Mouse (Mus musculus): Measurements from ENCODE around the gene Opn4.

Gene Opn4

DNA sequence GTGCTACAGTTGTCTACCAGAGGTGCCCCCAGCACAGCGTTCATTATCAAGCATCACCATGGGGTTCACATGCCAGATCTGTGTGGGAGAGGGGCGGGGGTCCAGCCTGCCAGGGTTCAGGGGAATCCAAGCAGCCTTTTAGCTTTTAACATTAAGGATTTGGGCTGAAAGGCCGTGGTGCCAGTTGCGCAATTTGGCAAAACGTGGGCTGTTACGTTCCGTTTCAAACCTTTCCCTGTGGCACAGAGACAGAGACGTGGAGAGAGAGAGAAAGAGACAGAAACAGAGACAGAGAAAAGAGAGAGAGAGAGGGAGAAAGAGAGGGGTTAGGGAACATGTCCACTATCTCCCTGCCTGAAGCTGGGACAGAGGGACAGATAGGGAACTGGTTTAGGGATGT, 38.3 kb downstream of the Opn4 start:
- no peak for DNase-seq

DNA sequence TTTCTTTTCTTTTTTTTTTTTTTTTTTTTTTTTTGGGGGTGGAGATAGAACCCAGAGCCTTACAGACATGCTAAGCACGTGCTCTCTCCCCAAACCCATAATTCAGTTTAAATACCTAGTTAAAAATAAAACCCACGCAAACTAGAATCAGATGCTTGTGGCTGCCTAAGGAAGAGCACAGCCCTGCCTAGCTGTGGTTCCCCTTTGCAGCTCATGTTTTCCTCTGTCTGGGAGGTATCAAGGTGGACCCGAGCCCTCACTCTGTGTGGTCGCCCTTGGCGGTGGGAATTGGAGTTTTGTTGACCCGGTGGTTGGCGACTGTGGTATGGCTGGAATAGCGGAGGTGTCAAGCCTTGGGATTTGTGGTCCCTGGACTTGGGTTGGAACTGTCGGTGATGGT, 41.0 kb downstream of the Opn4 start:
- DNase-seq = no peak

DNA sequence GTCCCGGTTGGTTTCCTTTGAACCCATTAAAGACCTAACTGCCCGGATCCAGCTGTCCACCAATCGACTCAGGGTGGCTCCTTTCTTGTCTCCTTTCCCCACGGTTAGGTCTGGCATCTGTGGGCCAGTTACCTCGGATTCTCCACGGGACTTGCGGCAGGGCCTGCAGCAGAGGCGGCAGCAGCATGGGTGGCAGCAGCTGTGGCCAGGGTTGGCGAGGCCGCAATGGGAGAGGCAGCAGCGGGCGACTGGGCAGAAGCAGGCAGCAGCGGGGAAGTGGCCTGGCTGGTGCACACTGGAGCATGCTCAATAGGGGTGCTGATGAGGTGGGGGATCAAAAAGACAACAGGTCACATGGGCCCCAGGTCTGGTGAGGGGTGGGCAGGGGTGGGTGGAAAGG, 44.7 kb downstream of the Opn4 start:
- DNase-seq = no peak

DNA sequence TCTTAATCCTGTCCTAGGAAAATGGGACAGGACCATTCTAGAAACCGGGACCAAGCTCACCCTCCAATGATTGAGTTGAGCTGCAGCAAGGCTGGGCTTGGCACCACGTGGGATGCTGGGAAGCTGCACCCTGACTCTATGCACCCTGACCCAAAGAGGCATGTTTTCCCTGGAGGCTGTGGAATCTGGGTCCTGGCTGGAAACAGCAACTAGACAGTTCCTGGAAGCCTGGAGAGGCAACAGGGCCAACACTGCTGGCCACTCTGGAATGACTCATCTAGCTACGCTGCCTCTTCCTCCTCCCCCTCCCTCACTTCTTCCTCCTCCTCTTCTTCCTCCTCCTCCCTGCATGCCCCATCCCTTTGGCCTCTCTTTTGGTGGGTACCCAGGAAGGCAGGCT, 45.9 kb downstream of the Opn4 start:
- DNase-seq = no peak

DNA sequence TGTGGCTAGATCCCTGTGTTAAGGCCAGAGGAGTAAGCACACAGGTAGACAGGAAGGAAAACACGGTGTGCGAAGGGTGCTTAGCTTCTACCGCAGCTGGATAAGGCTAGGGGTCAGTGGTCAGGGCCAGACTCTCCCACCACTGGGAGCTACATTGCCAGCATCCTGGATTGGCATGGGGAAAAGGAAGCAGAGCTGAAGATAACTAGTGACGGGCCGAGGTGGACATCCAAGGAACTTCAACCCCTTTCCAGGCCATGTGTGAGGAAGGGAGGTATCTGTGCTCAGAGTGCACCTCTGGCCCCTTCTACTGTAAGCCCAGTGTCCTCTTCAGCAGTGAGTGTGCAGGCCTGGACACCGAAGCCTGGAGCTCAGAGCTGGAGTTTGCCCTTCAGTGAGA, 46.5 kb downstream of the Opn4 start:
- no peak for DNase-seq

DNA sequence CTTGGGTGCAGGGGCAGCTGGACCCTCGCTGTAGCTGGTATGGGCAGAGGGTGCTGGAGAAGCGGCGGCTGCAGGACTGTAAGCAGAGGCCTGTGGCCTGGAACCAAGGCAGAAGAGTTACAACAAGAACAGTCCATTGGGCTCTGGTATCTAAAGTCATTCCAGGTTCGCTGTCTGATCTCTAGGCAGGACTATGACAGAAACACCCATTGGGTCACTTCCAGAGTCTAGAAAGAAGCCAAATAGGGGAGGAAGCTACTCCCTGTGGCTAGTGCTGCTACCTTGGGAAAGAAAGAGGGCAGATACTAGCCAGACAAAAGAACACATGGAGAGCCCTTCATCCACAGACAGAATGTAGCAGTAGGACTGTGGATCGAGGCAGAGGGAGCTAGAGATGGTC, 47.7 kb downstream of the Opn4 start:
- DNase-seq = no peak

DNA sequence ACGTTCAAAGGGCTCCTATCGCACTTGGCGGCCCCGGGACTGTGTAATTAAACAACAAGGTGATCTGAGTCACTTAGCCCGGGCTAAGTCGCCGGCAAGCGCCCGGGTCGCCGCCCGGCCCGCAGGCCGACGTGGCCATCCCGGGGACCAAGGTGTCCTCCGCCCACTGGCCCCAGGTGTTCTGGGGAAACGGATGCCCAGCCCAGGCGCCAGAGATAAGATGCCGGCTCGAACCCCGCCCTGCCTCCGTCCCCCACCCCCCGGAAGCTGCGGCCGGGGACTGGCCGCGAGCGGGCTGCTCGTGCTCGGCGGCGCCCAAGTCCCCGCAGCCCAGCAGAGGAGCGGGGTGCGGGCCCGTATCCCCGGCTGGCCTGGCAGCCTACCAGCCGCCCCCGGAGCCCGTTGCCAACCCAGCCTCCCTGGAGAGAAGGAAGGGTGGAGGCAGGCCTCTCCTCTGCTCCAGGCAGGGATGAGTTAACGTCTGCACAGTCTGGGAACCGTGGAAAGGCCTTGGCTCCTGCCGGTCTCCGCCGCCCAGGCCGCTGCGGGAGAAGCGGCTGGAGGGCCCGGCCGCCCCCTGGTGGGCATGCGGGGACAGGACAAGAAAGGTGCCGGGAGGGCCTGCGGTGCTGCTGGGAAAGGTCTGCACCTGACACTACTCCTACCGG, 50.8 kb downstream of the Opn4 start:
- peak; percentile 82 for DNase-seq

DNA sequence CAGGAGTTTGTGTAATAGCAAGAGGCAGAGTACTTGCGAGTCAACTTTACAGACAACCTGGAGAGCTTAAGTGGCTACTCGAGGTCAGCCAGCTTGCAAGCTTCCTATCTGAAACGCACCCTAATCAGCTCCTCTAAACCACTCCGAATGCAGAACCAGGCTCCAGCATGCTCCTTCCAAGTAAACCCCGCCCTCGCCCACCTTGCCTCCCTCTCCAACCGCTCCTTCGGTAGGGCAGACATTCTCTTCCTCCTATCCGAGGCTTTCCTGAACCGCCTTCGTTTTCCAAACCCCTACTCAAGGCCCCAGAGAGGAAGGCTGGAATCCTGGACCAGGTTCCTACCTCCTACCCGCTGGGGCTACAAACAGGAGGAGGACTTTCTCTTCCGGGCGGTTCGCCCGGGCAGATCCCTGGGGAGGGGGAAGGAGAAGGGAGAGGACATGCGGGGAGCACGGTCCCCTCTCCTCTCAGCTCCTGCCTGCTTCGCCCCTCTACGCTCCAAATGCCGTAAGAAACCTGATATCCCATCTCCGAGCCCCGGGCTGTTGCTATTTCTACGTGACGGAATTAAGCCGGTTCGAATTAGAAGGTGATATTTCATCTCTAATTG, 51.4 kb downstream of the Opn4 start:
- peak; percentile 30 for DNase-seq

DNA sequence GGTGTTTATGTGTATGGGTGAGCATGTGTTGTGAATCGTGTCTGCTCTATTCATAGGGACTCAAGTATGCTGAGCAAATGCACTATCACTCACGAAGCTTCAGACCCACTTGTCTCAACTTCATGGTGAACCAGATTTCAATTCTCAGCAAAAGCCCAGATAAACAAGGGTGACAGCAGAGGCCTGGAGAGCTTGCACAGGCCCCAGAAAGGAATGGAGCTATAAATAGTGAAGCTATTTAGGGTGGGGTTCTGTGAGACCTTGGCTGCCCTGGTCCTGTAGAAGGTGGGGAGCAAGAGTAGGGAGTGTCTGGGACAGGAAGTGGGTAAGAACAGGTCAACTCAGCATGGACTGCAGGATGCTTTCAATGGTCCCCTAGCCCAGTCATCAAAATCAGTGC, 55.4 kb downstream of the Opn4 start:
- no peak for DNase-seq

DNA sequence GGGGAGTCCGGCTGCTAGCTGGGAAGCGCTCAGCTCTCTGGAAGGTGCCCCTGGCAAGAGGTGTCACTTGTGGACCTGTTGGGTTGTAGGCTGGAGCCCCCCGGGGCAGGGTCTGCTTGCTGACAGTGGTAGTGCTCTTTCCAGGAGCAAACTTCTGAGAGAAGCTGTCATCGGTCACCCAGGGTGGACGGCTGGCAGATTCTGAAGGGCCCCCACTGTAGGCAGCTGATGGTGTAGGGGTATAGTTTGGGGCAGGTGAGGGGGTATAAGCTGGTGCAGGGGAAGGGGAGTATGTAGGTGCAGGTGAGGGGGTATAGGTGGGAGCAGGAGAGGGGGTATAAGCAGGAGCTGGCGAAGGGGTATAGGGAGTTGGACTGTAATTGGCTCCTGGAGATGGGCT, 55.9 kb downstream of the Opn4 start:
- DNase-seq = no peak

DNA sequence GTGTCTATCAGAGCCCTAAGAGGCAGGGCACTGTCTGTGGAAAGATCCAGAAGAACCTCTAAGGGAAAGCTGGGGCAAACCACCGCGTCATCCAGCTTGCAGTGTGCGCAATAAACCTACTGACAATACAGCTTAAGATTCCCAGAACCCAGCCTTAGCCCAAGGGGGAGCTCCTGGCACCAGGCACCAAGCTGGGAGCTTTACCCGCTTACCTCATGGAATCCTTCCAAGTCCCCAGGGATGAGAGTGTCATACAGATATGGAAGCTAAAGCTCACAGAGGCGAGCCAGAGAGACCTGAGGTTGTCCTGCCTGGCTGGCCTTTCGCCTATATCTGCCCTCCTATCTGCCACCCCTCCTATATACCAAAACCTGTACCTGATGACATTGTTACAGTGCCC, 56.3 kb downstream of the Opn4 start:
- DNase-seq = no peak

DNA sequence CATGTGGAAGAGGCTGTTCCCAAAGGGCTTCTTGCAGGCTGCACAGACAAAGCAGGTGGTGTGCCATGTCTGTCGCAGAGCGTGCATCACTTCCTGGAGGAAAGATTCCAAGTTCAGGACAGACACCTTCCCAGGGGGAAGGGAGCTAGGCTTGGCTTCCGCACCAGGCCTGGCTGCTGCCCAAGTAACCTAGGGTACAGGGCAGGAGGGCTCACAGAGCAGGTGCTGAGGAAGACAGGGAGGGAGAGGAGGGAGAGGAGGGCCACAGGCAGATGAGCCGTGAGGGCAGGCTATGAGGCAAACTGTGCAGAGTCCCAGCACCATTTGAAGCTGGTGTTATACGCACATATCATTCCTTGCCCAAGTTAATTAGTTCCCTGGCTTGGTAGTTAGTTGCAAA, 58.0 kb downstream of the Opn4 start:
- no peak for DNase-seq

DNA sequence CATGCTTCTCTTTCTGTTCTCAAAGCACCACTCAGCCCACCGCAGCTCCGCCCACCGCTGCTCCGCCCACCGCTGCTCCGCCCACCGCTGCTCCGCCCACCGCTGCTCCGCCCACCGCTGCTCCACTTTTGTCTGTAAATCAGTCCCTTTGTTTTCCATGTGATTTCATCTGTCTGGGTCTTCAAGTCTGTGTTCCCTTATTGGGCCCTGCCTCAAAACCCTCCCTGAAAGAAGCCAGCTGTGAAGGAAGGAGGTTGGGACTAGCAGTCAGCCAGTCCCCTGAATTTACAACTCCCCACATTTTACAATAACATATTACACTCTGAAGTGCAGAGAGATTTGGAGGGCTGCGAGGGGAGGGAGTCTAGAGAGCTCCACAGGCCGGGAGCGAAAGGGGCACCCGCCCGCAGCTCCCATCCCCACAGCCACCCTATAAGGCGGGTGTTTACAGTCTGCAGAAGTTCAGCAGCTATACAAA, 59.2 kb downstream of the Opn4 start:
- DNase-seq = no peak

All from layer of hippocampus, adult 9-11 months (tissue).